ENCODE assay signal across 11 mouse cellular contexts in genomic region chr2:126551896-126552295, GRCm38 (mm10). TPM values are rescaled to one million over a fixed set of nuclear protein-coding genes. Genes with fewer than 3 reads are reported as not detected.
DNase-seq lines count a peak whose midpoint lies in the region; ATAC-seq lines count a peak whose summit lies in the region.
"Had no signal": no experiment of that assay in that cellular context is flagged by ENCODE, and none has a peak within 500 bp of the region (broad histone marks: within the 10 kb centered on the region; RNA-seq: fewer than 3 reads in every experiment).

No protein-coding gene starts in this region.

- H3K27ac ChIP-seq in intestine, embryonic 14.5 days (ENCODE audit: low read depth), result no peak overlapping the region
- no peak overlapping the region for H3K27ac ChIP-seq in intestine, embryonic 16.5 days (ENCODE audit: low read length)
- H3K27ac ChIP-seq in embryonic facial prominence, embryonic 10.5 days (replicated peaks), result no peak overlapping the region
- H3K27ac ChIP-seq in midbrain, embryonic 12.5 days (replicated peaks), result no peak overlapping the region

- 23% methylated on average over 5 of the region's 5 CpGs for WGBS in intestine, embryonic 14.5 days
- WGBS in intestine, embryonic 16.5 days, result 27% methylated on average over 5 of the region's 5 CpGs
- WGBS in embryonic facial prominence, embryonic 10.5 days, result 24% methylated on average over 5 of the region's 5 CpGs
- WGBS in midbrain, embryonic 12.5 days, result 25% methylated on average over 5 of the region's 5 CpGs

- peaks cover 9% of the 10 kb centered on the region; the same call in 1 of the 2 replicates for H3K4me1 ChIP-seq in intestine, embryonic 14.5 days (replicated peaks; ENCODE audit: control insufficient read depth, insufficient read depth, low read length)
- peaks cover 12% of the 10 kb centered on the region for H3K4me1 ChIP-seq in intestine, embryonic 16.5 days (ENCODE audit: control insufficient read depth, insufficient read depth, low read length)
- H3K4me1 ChIP-seq in embryonic facial prominence, embryonic 10.5 days, result peaks cover 14% of the 10 kb centered on the region
- H3K4me1 ChIP-seq in midbrain, embryonic 12.5 days, result peaks cover 16% of the 10 kb centered on the region

- no peak for ATAC-seq in intestine, embryonic 14.5 days (replicated peaks; ENCODE audit: low FRiP score, low TSS enrichment, low read depth)
- no peak for ATAC-seq in intestine, embryonic 16.5 days
- peak; percentile 52 for ATAC-seq in granulocyte monocyte progenitor cell, adult 5-6 weeks (replicated peaks; ENCODE audit: poor library complexity, severe bottlenecking)
- ATAC-seq in midbrain, embryonic 12.5 days (ENCODE audit: low FRiP score, low read depth), result no peak

- peaks cover 45% of the 10 kb centered on the region for H3K27me3 ChIP-seq in intestine, embryonic 14.5 days (replicated peaks; ENCODE audit: control insufficient read depth, insufficient read depth, low read length)
- peaks cover 26% of the 10 kb centered on the region for H3K27me3 ChIP-seq in intestine, embryonic 16.5 days (replicated peaks; ENCODE audit: control insufficient read depth, insufficient read depth, low read length)
- H3K27me3 ChIP-seq in embryonic facial prominence, embryonic 10.5 days (replicated peaks; ENCODE audit: low read depth, poor library complexity, severe bottlenecking), result peaks cover 69% of the 10 kb centered on the region
- peaks cover 45% of the 10 kb centered on the region for H3K27me3 ChIP-seq in midbrain, embryonic 12.5 days

- H3K36me3 ChIP-seq in intestine, embryonic 14.5 days (ENCODE audit: control insufficient read depth, insufficient read depth, low read length), result no peaks in the 10 kb centered on the region
- H3K36me3 ChIP-seq in intestine, embryonic 16.5 days (ENCODE audit: control insufficient read depth, insufficient read depth, low read length), result no peaks in the 10 kb centered on the region
- no peaks in the 10 kb centered on the region for H3K36me3 ChIP-seq in embryonic facial prominence, embryonic 10.5 days (replicated peaks)
- no peaks in the 10 kb centered on the region for H3K36me3 ChIP-seq in midbrain, embryonic 12.5 days

- 0 out of 2 replicates have a peak overlapping the region, but pooled peaks have one; percentile 44 for H3K4me3 ChIP-seq in intestine, embryonic 14.5 days (ENCODE audit: low read depth, low read length)
- H3K4me3 ChIP-seq in intestine, embryonic 16.5 days (ENCODE audit: low read length), result no peak overlapping the region
- no peak overlapping the region for H3K4me3 ChIP-seq in embryonic facial prominence, embryonic 10.5 days
- H3K4me3 ChIP-seq in midbrain, embryonic 12.5 days, result no peak overlapping the region

- H3K9ac ChIP-seq in intestine, embryonic 14.5 days (ENCODE audit: low read length), result no peak overlapping the region
- H3K9ac ChIP-seq in intestine, embryonic 16.5 days (ENCODE audit: low read depth, low read length), result no peak overlapping the region
- H3K9ac ChIP-seq in midbrain, embryonic 12.5 days (replicated peaks), result no peak overlapping the region

- H3K4me2 ChIP-seq in intestine, embryonic 14.5 days (ENCODE audit: low read length), result no peak overlapping the region
- H3K4me2 ChIP-seq in intestine, embryonic 16.5 days (ENCODE audit: low read depth, low read length), result no peak overlapping the region
- H3K4me2 ChIP-seq in midbrain, embryonic 12.5 days (replicated peaks), result peak overlapping the region; percentile 99; the same call in 1 of the 2 replicates

- DNase-seq in intestine, embryonic 14.5 days (ENCODE audit: low spot score), result no peak
- peak; percentile 14 for DNase-seq in embryonic facial prominence, embryonic 10.5 days (ENCODE audit: low spot score)
- no peak for DNase-seq in lung, postnatal 25 days (ENCODE audit: low spot score)
- no peak for DNase-seq in Muller cell, postnatal 12 days (ENCODE audit: inconsistent ontology term)
- no peak for DNase-seq in spleen, postnatal 4 days (ENCODE audit: low spot score in 2 of 2)
- DNase-seq: cerebellum, postnatal 14 days; gastrocnemius, postnatal 36 days had no signal

- H3K9me3 ChIP-seq in intestine, embryonic 14.5 days (ENCODE audit: control insufficient read depth, low read length), result no peaks in the 10 kb centered on the region
- no peaks in the 10 kb centered on the region for H3K9me3 ChIP-seq in intestine, embryonic 16.5 days (ENCODE audit: control insufficient read depth, low read length)
- no peaks in the 10 kb centered on the region for H3K9me3 ChIP-seq in embryonic facial prominence, embryonic 10.5 days
- no peaks in the 10 kb centered on the region for H3K9me3 ChIP-seq in midbrain, embryonic 12.5 days

RNA-seq across cellular contexts. Expression of gene Slc27a2, which starts 0.3 kb away (rescaled TPM):
- 0.95 and 1.4 TPM in 2 replicates for polyA plus RNA-seq in intestine, embryonic 14.5 days (2014; fragmentation: Nextera tagmentation; extraction: Ambion mirVana)
- polyA plus RNA-seq in intestine, embryonic 16.5 days (2015; fragmentation: Nextera tagmentation; extraction: Ambion mirVana), result 3.0 and 3.6 TPM in 2 replicates
- 1.5 and 3.8 TPM in 2 replicates for polyA plus RNA-seq in embryonic facial prominence, embryonic 10.5 days (2016; fragmentation: Nextera tagmentation; extraction: Ambion mirVana)
- not detected in 2 replicates for total RNA-seq in granulocyte monocyte progenitor cell, adult 5-6 weeks (2014; fragmentation: Nextera tagmentation)
- total RNA-seq in granulocyte monocyte progenitor cell, adult 5-6 weeks (2017), result not detected in 2 replicates
- 4.5 and 4.6 TPM in 2 replicates for polyA plus RNA-seq in midbrain, embryonic 12.5 days (2016; fragmentation: Nextera tagmentation; extraction: Ambion mirVana)
- total RNA-seq: gastrocnemius, postnatal 36 days had no signal

RNA-seq across cellular contexts. Expression of gene Atp8b4, which starts 51.4 kb away (rescaled TPM):
- polyA plus RNA-seq in intestine, embryonic 14.5 days (2014; fragmentation: Nextera tagmentation; extraction: Ambion mirVana), result 0.08 and 0.38 TPM in 2 replicates
- polyA plus RNA-seq in intestine, embryonic 16.5 days (2015; fragmentation: Nextera tagmentation; extraction: Ambion mirVana), result 0.21 and 0.46 TPM in 2 replicates
- 0.52 and 1.3 TPM in 2 replicates for polyA plus RNA-seq in embryonic facial prominence, embryonic 10.5 days (2016; fragmentation: Nextera tagmentation; extraction: Ambion mirVana)
- 230 and 261 TPM in 2 replicates for total RNA-seq in granulocyte monocyte progenitor cell, adult 5-6 weeks (2014; fragmentation: Nextera tagmentation)
- total RNA-seq in granulocyte monocyte progenitor cell, adult 5-6 weeks (2017), result 411 and 415 TPM in 2 replicates
- polyA plus RNA-seq in midbrain, embryonic 12.5 days (2016; fragmentation: Nextera tagmentation; extraction: Ambion mirVana), result 0.09 TPM in 1 of 2 replicates, not detected in the other
- total RNA-seq: left cerebral cortex, postnatal 36 days had no signal
